Mouse (Mus musculus) brain, embryonic 14.5 days (tissue): ENCODE data around the gene Chd8. TPM values are rescaled to one million over a fixed set of nuclear protein-coding genes. Genes with fewer than 3 reads are reported as not detected.
A peak's percentile ranks its signal among the peaks of the same experiment; 100 is the strongest.
"Not testable (repeated sequence)": the region's sequence is repeated elsewhere in the genome, so short reads cannot be mapped to it uniquely, and the experiment has no call there.

Experiments used
- DNase-seq: peaks from one replicate; pipeline ENCODE4 v3.0.0-alpha.2; 2011; ENCODE audit warnings: low read depth
- CTCF ChIP-seq: fragments of 200-500 bp; IDR thresholded peaks from 2 replicates; pipeline ENCODE4 v1.5.1; 2012; ENCODE audit warnings: inconsistent platforms, mild to moderate bottlenecking, moderate library complexity, borderline replicate concordance; ENCODE audit not compliant: insufficient read depth, insufficient read length; ENCODE audit errors: extremely low read depth
- POLR2A ChIP-seq: fragments of 200-500 bp; IDR thresholded peaks from 2 replicates; pipeline ENCODE4 v1.6.1; 2012; ENCODE audit warnings: mild to moderate bottlenecking, inconsistent platforms, borderline replicate concordance; ENCODE audit not compliant: poor library complexity, insufficient read depth, insufficient read length, severe bottlenecking; ENCODE audit errors: extremely low read depth
- polyA plus RNA-seq: library from polyadenylated mRNA; depleted of rRNA; stranded (reverse); fragments of >200 nt; gene quantifications from 2 replicates; pipeline ENCODE4 v1.2.3, GENCODE M21; 2012; rRNA removed

The Chd8 gene
- 54.4 and 75.4 TPM in 2 replicates for polyA plus RNA-seq

DNA sequence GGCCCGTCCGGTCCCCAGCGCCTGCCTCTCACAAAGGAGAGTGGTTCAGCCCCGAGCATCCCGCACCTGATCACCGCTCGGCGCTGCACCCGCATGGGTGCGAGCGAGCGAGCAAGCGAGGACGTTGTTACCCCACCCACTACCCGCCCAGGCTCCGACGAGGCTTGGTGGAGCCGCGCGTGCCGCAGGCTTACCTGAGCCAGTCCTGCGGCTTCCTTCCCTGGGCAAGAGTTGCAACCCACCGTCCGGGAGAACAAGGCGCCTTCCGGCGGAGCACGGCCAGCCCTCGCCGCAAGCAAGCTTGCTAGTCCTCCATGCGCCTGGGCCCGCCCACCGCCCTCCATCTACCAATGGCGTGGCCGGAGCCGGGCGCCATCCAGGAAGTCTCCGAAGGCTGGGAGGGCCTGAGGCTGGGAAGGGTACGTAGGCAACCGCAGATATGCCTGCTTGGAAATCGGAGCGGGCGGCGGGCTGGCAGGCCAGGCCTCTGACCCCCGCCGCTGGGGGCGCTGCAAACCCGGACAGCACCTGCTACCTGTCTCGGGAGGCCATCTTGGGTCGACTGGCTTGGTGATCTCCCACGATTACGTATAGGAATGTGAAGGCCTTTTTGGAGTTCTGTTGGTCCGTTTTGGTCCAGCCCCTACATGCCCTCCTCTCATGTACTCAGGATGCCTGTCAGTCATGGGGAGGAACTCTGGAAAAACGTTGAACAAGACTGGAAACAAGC is at the start of gene Chd8:
Chd8 (minus strand) TSS at position 297 of the 730 bp plus-strand sequence.
- peak; percentile 82; the same call in 1 of the 2 replicates for TF ChIP-seq POLR2A
- peak; percentile 82 for TF ChIP-seq CTCF
- DNase-seq = peak; percentile 100

DNA sequence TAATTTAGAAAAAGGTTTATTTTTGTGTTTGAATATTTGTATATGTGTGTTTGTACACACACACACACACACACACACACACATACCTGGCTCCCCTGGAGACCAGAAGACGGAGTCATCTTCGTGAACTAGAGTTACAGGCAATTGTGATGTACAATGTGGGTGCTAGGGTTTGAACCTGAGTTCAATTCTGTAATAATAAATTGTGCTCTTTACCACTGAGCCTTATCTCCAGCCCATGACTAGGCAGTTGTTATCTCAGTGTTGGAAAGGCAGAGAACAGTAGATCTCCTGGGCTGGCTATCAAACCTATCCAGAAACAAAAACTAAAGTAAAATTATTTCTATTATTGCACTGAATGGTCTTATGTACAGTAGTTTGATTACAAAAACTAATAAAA is 48.5 kb upstream of the Chd8 start:
- TF ChIP-seq CTCF (no peak), POLR2A (no peak)
- DNase-seq = no peak

DNA sequence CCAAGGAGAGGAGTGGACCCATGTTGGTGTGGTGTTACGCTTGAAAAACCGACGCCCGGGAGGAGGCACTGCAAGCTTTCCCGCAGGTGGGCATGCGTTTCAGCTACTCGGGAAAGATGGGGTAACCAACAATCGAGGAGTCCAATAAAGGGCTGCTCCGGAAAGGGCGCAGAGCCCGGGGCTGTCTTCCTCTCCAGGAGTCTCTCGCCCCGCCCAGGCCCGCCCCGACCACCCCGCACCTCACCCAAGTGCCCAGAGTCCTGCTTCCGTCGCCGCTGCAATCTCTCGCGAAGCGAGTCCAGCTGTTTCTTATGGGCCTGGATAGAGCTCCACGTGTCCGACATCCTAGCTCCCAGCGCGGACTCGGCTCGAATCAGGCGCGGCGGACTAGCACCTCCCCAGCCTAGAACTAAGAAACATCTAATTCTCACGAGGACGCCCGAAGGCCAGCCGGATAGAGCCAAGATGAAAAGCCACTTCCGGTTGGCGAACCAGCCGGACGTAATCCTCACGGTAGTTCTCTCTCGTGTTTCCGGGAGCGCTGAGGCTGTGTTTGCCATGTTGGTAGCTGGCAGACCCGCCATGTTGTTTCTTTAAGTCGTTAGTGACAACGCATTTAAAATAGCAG is 47.2 kb upstream of the Chd8 start, which contains the start of gene Mettl3:
Mettl3 (minus strand) TSS at position 485 of the 628 bp plus-strand sequence.
- TF ChIP-seq CTCF (peak; percentile 12; the same call in 1 of the 2 replicates), POLR2A (peak; percentile 31; the same call in 1 of the 2 replicates)

DNA sequence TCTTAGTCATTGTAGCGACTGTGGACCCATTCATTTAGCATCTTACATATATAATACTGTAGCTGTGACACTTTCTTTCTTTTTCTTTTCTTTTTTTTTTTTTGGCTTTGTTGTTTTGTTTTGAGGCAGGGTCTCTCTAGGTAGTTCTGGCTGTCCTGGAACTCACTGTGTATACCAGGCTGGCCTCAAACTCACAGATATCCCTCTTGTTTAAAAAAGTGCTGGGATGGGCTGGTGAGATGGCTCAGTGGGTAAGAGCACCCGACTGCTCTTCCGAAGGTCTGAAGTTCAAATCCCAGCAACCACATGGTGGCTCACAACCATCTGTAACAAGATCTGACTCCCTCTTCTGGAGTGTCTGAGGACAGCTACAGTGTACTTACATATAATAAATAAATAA is 45.9 kb upstream of the Chd8 start:
- not testable (repeated sequence) for DNase-seq

More for the DNA sequence above, 47.2 kb upstream of the Chd8 start, which contains the start of gene Mettl3:
- DNase-seq = peak; percentile 99

DNA sequence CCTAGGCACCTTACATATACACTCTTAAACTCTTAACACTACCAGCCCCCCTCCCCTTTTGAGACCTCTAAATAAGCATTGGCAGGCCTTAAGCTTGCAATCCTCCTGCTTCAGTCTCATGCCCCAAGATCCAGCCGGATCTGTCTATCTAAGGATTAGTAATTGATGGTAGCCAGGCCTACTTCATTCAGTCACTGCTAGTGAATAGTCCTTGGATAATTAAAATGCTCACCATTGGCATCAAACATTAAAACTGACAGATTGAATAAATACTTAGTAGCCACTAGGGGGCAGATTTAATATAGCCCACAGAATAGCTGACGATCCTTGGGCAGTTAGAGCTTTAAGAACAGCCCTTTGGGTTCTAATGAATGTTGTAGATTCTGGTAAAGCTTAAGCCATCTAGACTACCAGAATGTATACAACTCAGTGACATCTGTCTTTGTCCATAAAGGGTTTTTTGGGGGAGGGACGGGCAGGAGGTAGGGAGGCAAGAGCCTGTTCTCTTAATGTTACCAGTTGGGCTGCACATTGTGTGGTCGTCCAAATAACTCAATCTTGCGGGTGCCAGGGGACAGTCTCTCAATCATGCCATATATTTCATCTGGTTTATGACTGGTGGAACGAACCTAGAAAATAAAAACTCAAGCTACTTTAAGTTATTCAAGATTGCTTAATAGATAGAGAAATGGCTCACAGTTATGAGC is 38.1 kb upstream of the Chd8 start:
- TF ChIP-seq CTCF (peak; percentile 9; the same call in 1 of the 2 replicates), POLR2A (no peak)
- DNase-seq = peak; percentile 79

DNA sequence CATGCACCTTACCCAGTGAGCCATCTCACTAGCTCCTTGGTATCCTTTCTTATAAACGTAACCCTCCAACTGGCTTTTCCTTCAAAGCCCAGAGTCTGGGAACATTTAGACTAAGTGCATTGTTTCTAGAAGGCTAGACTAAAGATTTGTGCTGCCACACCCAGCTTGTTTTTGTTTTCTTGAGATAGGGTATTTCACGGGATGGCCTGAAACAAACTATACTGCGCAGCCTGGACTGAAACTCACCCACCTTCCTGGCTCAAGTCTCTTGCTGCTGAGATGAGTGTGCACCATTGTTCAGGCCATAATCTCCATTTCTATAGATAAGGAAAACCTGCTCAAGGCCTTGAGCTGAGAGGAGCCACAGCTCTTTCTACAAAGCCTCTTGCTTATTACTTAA is 26.6 kb upstream of the Chd8 start:
- TF ChIP-seq POLR2A = no peak
- no peak for TF ChIP-seq CTCF
- DNase-seq = no peak

DNA sequence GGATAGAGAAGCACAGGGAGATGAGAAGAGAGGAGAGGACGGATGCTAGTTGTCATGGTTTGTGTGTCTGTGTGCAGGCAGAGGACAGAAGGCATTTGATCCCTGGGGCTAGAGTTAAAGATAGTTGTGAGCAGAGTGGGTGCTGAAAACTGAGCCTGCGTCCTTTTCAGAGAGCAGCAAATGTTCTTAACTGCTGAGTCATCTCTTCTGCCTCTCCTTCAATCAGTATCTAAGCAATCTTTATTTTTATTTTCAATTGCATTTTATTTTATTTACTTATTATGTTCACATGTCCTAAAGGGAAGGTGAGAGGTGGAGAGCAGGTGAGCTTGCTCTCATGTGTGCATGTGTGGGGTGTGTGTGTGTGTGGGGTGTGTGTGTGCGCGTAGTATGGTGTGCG is 26.0 kb upstream of the Chd8 start:
- no peak for DNase-seq
- TF ChIP-seq POLR2A (no peak), CTCF (no peak)

DNA sequence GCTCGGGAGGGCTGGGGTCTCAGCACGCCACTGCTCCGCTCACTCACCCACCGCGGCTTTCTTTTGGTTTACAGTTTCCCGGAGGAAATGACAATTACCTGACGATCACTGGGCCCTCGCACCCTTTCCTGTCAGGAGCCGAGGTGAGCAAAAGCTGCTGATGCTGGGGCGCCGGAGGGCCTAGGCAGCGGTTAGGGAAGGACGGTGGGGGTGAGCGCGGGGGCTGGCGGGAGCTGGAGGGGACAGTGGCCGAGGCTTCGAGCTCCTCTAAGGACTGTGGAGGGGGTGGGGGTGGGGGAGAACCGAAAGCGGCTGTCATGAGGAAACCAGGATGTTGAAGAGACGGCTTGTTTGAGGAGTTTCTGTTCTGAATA is 22.2 kb upstream of the Chd8 start:
- no peak for DNase-seq
- no peak for TF ChIP-seq CTCF
- no peak for TF ChIP-seq POLR2A

DNA sequence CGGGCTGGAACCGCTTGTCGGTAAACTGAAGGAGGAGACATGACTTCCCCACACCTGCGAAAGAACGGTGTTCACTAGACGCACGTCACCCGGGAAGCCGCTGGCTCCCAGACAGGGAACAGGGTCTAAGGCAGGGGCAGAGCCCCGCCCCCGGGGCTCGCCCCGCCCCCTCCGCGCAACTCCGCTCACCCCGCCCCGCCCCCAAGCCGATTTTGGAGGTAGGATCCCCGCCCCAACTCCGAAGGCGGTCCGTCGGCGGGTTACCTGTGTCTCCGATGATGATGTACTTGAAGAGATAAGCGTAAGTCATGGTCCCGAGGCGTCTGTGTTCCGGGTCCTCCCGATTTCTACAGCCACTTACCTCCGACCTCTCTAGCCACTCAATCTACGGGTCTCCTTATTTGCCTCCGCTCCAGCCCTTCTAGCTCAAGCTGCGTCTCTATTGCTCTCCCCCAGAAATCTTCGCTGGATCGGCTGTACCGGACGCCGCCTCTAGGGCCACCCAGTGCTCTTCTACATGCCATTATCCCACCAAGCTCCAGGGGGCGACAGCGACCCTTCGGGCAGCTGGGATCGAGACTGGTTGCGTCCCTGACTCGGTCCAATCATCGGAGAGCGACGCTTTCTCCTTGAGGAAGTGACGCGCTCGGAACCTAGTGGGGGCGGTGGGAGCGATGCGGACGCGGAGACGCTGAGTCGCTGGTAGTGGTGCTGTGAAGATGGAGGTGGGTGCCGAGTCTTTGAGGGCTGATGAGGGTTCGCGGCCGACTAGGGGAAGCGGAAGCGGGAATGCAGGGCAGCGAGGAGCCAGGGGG is 21.6 kb upstream of the Chd8 start, which contains the start of the genes Tox4 and Rab2b:
Tox4 (plus strand) TSS at position 215 of the 815 bp plus-strand sequence.
Rab2b (minus strand) TSS at position 614 of the 815 bp plus-strand sequence.
- peak; percentile 100 for DNase-seq
- peak; percentile 69; the same call in 1 of the 2 replicates for TF ChIP-seq POLR2A
- peak; percentile 100 for TF ChIP-seq CTCF

DNA sequence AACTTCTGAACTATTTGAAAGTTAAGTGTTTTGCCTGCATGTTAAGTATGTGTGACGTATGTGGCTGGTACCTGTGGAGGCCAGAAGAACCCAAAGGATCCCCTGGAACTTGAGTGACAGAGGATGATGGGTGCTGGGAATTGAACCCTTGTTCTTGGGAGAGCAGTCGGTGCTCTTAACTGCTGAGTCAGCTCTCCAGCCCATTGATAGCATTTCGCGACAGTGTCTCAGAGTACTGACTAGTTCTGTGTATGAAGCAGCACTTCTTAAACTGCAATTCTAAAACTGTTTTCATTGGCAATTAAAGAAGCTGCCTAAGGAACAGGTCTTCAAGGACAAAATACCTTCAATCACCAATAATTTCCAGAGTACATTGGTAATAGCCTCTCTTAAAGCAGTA is 19.6 kb upstream of the Chd8 start:
- TF ChIP-seq CTCF = no peak
- no peak for TF ChIP-seq POLR2A
- no peak for DNase-seq

DNA sequence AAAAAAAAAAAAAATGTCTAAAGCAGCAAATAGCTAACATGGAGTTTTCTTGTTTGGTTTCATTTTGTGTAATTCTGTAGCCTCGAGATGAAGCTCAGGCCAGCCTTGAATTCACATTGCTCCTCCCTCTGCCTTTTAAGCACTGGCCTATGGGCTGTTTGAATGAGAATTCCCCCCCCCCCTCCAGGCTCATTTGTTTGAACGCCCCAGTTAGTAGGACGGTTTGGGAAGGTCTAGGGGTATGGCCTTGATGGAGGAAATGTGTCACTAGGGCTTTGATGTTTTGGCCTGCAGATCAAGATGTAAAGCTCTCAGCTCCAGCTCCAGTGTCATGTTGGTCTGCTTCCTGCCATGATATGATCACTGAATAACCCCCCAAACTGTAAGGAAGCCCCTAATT is 15.2 kb upstream of the Chd8 start:
- DNase-seq = no peak
- TF ChIP-seq POLR2A = no peak
- TF ChIP-seq CTCF = no peak
